Mouse (Mus musculus): ENCODE results near the gene Exoc7. TPM values are rescaled to one million over a fixed set of nuclear protein-coding genes. Genes with fewer than 3 reads are reported as not detected.

Exoc7 gene
- polyA plus RNA-seq, 1 experiment: not detected

GRCm38 (mm10) chr11:116255982-116256675 is 50.9 kb downstream of the Exoc7 start:
- Histone ChIP-seq H3K4me1 (ENCODE audit: control insufficient read depth, insufficient read depth, low read length) (peaks cover 20% of the 10 kb centered on the region), H3K4me3 (ENCODE audit: insufficient read depth, low read depth, low read length) (no peak overlapping the region), H3K27ac (ENCODE audit: insufficient read depth, low read depth, low read length) (no peak overlapping the region)
- TF ChIP-seq POLR2A (IDR thresholded peaks at IDR 0.05; ENCODE audit: insufficient read depth, low read depth, low read length) (no peak), CTCF (IDR thresholded peaks at IDR 0.05; ENCODE audit: insufficient read depth, low read depth, low read length) (no peak)
- WGBS: 50% methylated on average over 9 of the region's 9 CpGs

- Histone ChIP-seq H3K4me1 (ENCODE audit: control insufficient read depth, insufficient read depth, low read length) (peaks cover 20% of the 10 kb centered on the region), H3K27ac (ENCODE audit: insufficient read depth, low read depth, low read length) (no peak overlapping the region), H3K4me3 (ENCODE audit: insufficient read depth, low read depth, low read length) (no peak overlapping the region)
- TF ChIP-seq POLR2A (IDR thresholded peaks at IDR 0.05; ENCODE audit: insufficient read depth, low read depth, low read length) (no peak), CTCF (IDR thresholded peaks at IDR 0.05; ENCODE audit: insufficient read depth, low read depth, low read length) (no peak)
- WGBS: 58% methylated on average over 22 of the region's 22 CpGs
Measured at GRCm38 (mm10) chr11:116255090-116255981, 51.7 kb downstream of the Exoc7 start.

- WGBS: 62% methylated on average over 9 of the region's 9 CpGs
- H3K27ac ChIP-seq (ENCODE audit: insufficient read depth, low read depth, low read length): no peak overlapping the region
- no peak for TF ChIP-seq POLR2A (IDR thresholded peaks at IDR 0.05; ENCODE audit: insufficient read depth, low read depth, low read length)
- TF ChIP-seq CTCF (IDR thresholded peaks at IDR 0.05; ENCODE audit: insufficient read depth, low read depth, low read length): no peak
- H3K4me1 ChIP-seq (ENCODE audit: control insufficient read depth, insufficient read depth, low read length): peaks cover 17% of the 10 kb centered on the region
- no peak overlapping the region for H3K4me3 ChIP-seq (ENCODE audit: insufficient read depth, low read depth, low read length)
Measured at GRCm38 (mm10) chr11:116254627-116255026, 52.4 kb downstream of the Exoc7 start.

- H3K4me1 ChIP-seq (ENCODE audit: control insufficient read depth, insufficient read depth, low read length): peaks cover 17% of the 10 kb centered on the region
- no peak for TF ChIP-seq POLR2A (IDR thresholded peaks at IDR 0.05; ENCODE audit: insufficient read depth, low read depth, low read length)
- TF ChIP-seq CTCF (IDR thresholded peaks at IDR 0.05; ENCODE audit: insufficient read depth, low read depth, low read length): no peak
- WGBS: 74% methylated on average over 3 of the region's 3 CpGs
- no peak overlapping the region for H3K27ac ChIP-seq (ENCODE audit: insufficient read depth, low read depth, low read length)
- H3K4me3 ChIP-seq (ENCODE audit: insufficient read depth, low read depth, low read length): no peak overlapping the region
Measured at GRCm38 (mm10) chr11:116253076-116253600, 53.9 kb downstream of the Exoc7 start.

- TF ChIP-seq POLR2A (IDR thresholded peaks at IDR 0.05; ENCODE audit: insufficient read depth, low read depth, low read length) (no peak), CTCF (IDR thresholded peaks at IDR 0.05; ENCODE audit: insufficient read depth, low read depth, low read length) (no peak)
- Histone ChIP-seq H3K4me1 (ENCODE audit: control insufficient read depth, insufficient read depth, low read length) (peaks cover 9% of the 10 kb centered on the region), H3K27ac (ENCODE audit: insufficient read depth, low read depth, low read length) (no peak overlapping the region), H3K4me3 (ENCODE audit: insufficient read depth, low read depth, low read length) (no peak overlapping the region)
- WGBS: 96% methylated on average over 8 of the region's 8 CpGs
Measured at GRCm38 (mm10) chr11:116250898-116251297, 56.1 kb downstream of the Exoc7 start.

- H3K27ac ChIP-seq (ENCODE audit: insufficient read depth, low read depth, low read length): no peak overlapping the region
- TF ChIP-seq CTCF (IDR thresholded peaks at IDR 0.05; ENCODE audit: insufficient read depth, low read depth, low read length) (no peak), POLR2A (IDR thresholded peaks at IDR 0.05; ENCODE audit: insufficient read depth, low read depth, low read length) (no peak)
- no peak overlapping the region for H3K4me3 ChIP-seq (ENCODE audit: insufficient read depth, low read depth, low read length)
- no peaks in the 10 kb centered on the region for H3K4me1 ChIP-seq (ENCODE audit: control insufficient read depth, insufficient read depth, low read length)
- 81% methylated on average over 14 of the region's 14 CpGs for WGBS
Measured at GRCm38 (mm10) chr11:116247502-116248222, 59.4 kb downstream of the Exoc7 start.

GRCm38 (mm10) chr11:116245616-116246015 is 61.4 kb downstream of the Exoc7 start:
- Histone ChIP-seq H3K4me1 (ENCODE audit: control insufficient read depth, insufficient read depth, low read length) (no peaks in the 10 kb centered on the region), H3K27ac (ENCODE audit: insufficient read depth, low read depth, low read length) (no peak overlapping the region), H3K4me3 (ENCODE audit: insufficient read depth, low read depth, low read length) (no peak overlapping the region)
- TF ChIP-seq POLR2A (IDR thresholded peaks at IDR 0.05; ENCODE audit: insufficient read depth, low read depth, low read length) (no peak), CTCF (IDR thresholded peaks at IDR 0.05; ENCODE audit: insufficient read depth, low read depth, low read length) (no peak)
- WGBS: 84% methylated on average over 6 of the region's 6 CpGs

- TF ChIP-seq POLR2A (IDR thresholded peaks at IDR 0.05; ENCODE audit: insufficient read depth, low read depth, low read length): no peak
- no peak for TF ChIP-seq CTCF (IDR thresholded peaks at IDR 0.05; ENCODE audit: insufficient read depth, low read depth, low read length)
- no peak overlapping the region for H3K27ac ChIP-seq (ENCODE audit: insufficient read depth, low read depth, low read length)
- WGBS: 91% methylated on average over 8 of the region's 8 CpGs
Measured at GRCm38 (mm10) chr11:116244580-116244979, 62.5 kb downstream of the Exoc7 start.

More at GRCm38 (mm10) chr11:116244580-116244979, 62.5 kb downstream of the Exoc7 start:
- Histone ChIP-seq H3K4me1 (ENCODE audit: control insufficient read depth, insufficient read depth, low read length) (no peaks in the 10 kb centered on the region), H3K4me3 (ENCODE audit: insufficient read depth, low read depth, low read length) (no peak overlapping the region)

All from olfactory bulb, adult 2 months (tissue).